Mouse (Mus musculus): Measurements from ENCODE around the gene Iqca. TPM values are rescaled to one million over a fixed set of nuclear protein-coding genes. Genes with fewer than 3 reads are reported as not detected.

Iqca gene
- polyA plus RNA-seq, 1 experiment from 2014 or later, result not detected

DNA sequence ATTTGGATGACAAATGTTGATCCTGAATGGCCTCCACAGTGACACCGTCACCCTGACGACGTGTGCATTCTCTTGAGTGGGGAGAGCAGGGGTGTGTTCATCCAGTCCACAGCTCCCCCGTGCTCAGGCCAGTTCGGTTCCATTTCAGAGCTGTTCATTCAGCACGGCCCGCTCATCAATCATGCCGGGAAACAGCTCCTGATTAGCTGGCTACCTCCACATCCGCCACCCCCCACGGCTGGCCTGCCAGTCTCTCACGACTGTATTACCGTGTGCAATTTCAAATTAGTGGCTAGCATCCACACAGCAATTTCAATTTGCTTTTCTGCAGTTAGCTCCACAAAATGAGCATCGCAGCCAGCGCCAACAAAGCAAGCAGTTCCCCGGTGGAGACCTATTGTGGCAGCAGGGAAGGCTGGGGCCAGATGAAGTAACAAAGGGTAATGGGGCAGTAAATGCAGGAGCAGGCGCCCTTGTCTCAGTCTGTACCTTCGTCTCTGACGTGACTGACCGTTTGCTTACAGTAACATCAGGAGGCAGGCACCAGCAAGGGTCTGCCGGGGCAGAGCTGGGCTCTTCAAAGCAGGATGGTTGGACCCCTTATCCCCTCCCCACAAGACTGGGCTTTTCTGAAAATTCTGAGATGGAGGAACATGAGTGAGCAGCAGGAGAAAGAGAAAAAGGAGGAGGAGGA, 103.0 kb downstream of the Iqca start:
- Histone ChIP-seq H3K4me3 (ENCODE audit: low read length) (no peak overlapping the region), H3K4me1 (ENCODE audit: control insufficient read depth, insufficient read depth, low read length) (no peaks in the 10 kb centered on the region; the same call in 1 of the 2 replicates), H3K36me3 (ENCODE audit: control insufficient read depth, insufficient read depth, low read length) (no peaks in the 10 kb centered on the region), H3K27ac (ENCODE audit: low read length) (no peak overlapping the region), H3K9me3 (ENCODE audit: control insufficient read depth, low read length) (no peaks in the 10 kb centered on the region), H3K9ac (ENCODE audit: low read depth, low read length) (no peak overlapping the region), H3K4me2 (ENCODE audit: low read depth, low read length) (no peak overlapping the region), H3K27me3 (replicated peaks; ENCODE audit: control insufficient read depth, insufficient read depth, low read length) (no peaks in the 10 kb centered on the region; the same call in 1 of the 2 replicates)
- 37% methylated on average over 20 of the region's 20 CpGs for WGBS
- ATAC-seq, result no peak

DNA sequence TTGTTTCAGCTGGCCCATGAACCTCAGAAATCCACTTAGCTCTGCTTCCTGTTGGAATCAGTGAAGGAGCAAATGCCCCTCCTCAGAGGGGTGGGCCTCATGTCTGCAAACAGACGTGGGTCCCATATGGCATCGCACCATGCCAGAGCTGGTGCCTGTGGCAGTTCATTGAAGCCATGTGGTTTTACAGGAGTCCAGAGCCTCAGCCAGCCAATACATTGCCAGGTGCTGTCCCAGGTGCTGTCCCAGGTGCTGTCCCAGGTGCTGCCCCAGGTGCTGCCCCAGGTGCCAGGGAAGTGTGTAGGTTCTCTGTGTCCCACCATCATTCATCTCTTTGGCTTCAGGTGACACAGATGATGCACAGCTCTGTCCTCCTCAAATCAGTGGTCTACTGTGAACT, 124.9 kb downstream of the Iqca start:
- Histone ChIP-seq H3K36me3 (ENCODE audit: control insufficient read depth, insufficient read depth, low read length) (no peaks in the 10 kb centered on the region), H3K4me2 (ENCODE audit: low read depth, low read length) (no peak overlapping the region), H3K9ac (ENCODE audit: low read depth, low read length) (no peak overlapping the region), H3K27ac (ENCODE audit: low read length) (no peak overlapping the region), H3K4me3 (ENCODE audit: low read length) (no peak overlapping the region), H3K9me3 (ENCODE audit: control insufficient read depth, low read length) (no peaks in the 10 kb centered on the region), H3K27me3 (replicated peaks; ENCODE audit: control insufficient read depth, insufficient read depth, low read length) (no peaks in the 10 kb centered on the region), H3K4me1 (ENCODE audit: control insufficient read depth, insufficient read depth, low read length) (no peaks in the 10 kb centered on the region)
- 55% methylated on average over 2 of the region's 2 CpGs for WGBS
- ATAC-seq, result no peak

DNA sequence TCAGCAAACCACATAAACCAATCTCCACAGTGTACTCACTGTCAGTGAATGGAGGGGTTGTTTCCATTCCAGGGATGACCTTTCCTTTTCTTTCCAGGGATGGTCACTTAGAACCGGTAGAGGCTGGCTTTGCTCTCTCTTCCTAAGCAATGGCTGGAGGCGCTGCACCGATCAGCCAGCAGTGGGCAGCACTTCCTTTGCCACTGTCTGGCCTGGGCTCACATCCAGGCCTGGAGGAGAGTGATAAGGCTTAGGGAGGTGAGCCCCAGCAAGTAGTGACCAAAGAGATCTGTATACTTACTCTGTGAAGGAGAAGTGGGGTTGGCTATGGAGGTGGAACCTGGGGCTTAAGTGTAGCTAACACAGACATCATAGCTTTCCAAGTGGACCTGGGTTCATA, 126.3 kb downstream of the Iqca start:
- Histone ChIP-seq H3K27ac (ENCODE audit: low read length) (no peak overlapping the region), H3K9ac (ENCODE audit: low read depth, low read length) (no peak overlapping the region), H3K4me1 (ENCODE audit: control insufficient read depth, insufficient read depth, low read length) (no peaks in the 10 kb centered on the region), H3K36me3 (ENCODE audit: control insufficient read depth, insufficient read depth, low read length) (no peaks in the 10 kb centered on the region), H3K27me3 (replicated peaks; ENCODE audit: control insufficient read depth, insufficient read depth, low read length) (no peaks in the 10 kb centered on the region), H3K4me3 (ENCODE audit: low read length) (no peak overlapping the region), H3K9me3 (ENCODE audit: control insufficient read depth, low read length) (no peaks in the 10 kb centered on the region), H3K4me2 (ENCODE audit: low read depth, low read length) (no peak overlapping the region)
- WGBS, result 27% methylated on average over 3 of the region's 3 CpGs
- no peak for ATAC-seq

DNA sequence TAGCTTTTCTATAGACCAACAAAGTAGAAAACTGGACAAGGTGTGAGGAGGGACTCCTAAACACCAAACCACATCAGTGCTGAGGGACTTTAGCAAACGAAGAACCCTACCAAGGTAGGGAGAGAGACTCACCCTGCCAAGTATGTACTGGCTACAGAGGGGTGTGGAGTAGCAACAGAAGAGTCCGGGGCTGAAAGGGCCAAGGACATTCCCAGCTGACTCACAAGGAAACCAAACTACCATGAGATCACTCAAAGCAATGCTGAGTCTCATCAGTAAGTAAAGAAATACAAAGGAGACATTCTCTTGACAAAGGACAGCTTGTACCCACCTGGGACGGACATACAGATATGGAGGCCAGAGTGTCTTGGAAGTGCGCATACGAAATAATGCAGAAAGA, 132.9 kb downstream of the Iqca start:
- no peaks in the 10 kb centered on the region for H3K36me3 ChIP-seq (ENCODE audit: control insufficient read depth, insufficient read depth, low read length)
- no peaks in the 10 kb centered on the region for H3K4me1 ChIP-seq (ENCODE audit: control insufficient read depth, insufficient read depth, low read length)
- H3K4me3 ChIP-seq (ENCODE audit: low read length), result no peak overlapping the region
- ATAC-seq, result no peak
- no peak overlapping the region for H3K27ac ChIP-seq (ENCODE audit: low read length)
- no peak overlapping the region for H3K9ac ChIP-seq (ENCODE audit: low read depth, low read length)
- WGBS, result 86% methylated on average over 5 of the region's 5 CpGs
- no peaks in the 10 kb centered on the region for H3K9me3 ChIP-seq (ENCODE audit: control insufficient read depth, low read length)
- no peak overlapping the region for H3K4me2 ChIP-seq (ENCODE audit: low read depth, low read length)
- H3K27me3 ChIP-seq (replicated peaks; ENCODE audit: control insufficient read depth, insufficient read depth, low read length), result no peaks in the 10 kb centered on the region

DNA sequence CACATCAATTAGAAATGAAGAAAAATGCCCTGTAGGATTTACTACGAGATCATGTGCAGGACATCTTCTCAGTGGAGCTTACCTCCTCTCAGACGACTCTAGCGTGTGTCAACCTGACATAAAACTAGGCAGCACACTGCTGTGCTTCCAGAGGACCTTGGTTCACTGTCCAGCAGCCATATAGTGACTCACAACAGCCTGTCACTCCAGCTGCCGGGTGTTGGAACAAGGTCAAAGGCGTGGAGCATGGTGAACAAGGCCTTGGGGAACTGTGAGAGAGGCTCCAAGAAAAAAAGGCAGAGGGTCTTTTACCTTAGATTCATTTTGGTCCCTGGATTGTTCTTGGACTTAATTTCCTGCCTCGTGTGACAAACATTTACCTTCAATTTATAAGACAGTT, 135.1 kb downstream of the Iqca start:
- Histone ChIP-seq H3K36me3 (ENCODE audit: control insufficient read depth, insufficient read depth, low read length) (no peaks in the 10 kb centered on the region), H3K9me3 (ENCODE audit: control insufficient read depth, low read length) (no peaks in the 10 kb centered on the region), H3K27me3 (replicated peaks; ENCODE audit: control insufficient read depth, insufficient read depth, low read length) (no peaks in the 10 kb centered on the region), H3K9ac (ENCODE audit: low read depth, low read length) (no peak overlapping the region), H3K27ac (ENCODE audit: low read length) (no peak overlapping the region), H3K4me1 (ENCODE audit: control insufficient read depth, insufficient read depth, low read length) (no peaks in the 10 kb centered on the region), H3K4me2 (ENCODE audit: low read depth, low read length) (no peak overlapping the region), H3K4me3 (ENCODE audit: low read length) (no peak overlapping the region)
- ATAC-seq, result no peak
- 75% methylated on average over 6 of the region's 6 CpGs for WGBS

DNA sequence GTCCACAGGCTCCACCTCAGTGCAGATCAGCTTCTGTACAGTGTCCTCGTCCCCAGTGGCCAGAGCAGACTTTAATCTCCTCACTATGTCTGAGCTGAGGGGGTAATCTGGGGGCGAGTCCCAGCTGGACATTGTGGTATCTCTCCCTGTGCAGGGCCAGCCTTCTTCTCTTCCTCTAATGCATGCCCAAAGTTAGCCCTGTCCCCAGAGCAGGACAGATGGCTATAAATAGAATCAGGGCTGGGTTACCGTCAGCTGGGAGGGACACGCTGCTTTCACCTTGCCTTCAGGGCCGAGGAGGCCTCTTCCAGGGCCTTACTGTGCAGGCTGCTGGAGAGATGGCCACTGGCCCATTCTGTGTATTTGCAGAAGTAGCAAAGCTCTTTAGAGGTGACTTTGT, 138.8 kb downstream of the Iqca start, which contains the start of gene Asb18:
Gene Asb18 (minus strand): TSS at position 221 of the 400 bp plus-strand sequence.
- no peaks in the 10 kb centered on the region for H3K36me3 ChIP-seq (ENCODE audit: control insufficient read depth, insufficient read depth, low read length)
- H3K27me3 ChIP-seq (replicated peaks; ENCODE audit: control insufficient read depth, insufficient read depth, low read length), result no peaks in the 10 kb centered on the region
- no peak within 1 kb of the TSS for H3K4me2 ChIP-seq (ENCODE audit: low read depth, low read length)
- no peak within 1 kb of the TSS for H3K4me3 ChIP-seq (ENCODE audit: low read length)
- H3K27ac ChIP-seq (ENCODE audit: low read length), result no peak within 1 kb of the TSS
- H3K9ac ChIP-seq (ENCODE audit: low read depth, low read length), result no peak within 1 kb of the TSS
- no peaks in the 10 kb centered on the region for H3K4me1 ChIP-seq (ENCODE audit: control insufficient read depth, insufficient read depth, low read length)
- WGBS, result 77% methylated on average over 5 of the region's 5 CpGs
- no peaks in the 10 kb centered on the region for H3K9me3 ChIP-seq (ENCODE audit: control insufficient read depth, low read length)
- ATAC-seq, result no peak

DNA sequence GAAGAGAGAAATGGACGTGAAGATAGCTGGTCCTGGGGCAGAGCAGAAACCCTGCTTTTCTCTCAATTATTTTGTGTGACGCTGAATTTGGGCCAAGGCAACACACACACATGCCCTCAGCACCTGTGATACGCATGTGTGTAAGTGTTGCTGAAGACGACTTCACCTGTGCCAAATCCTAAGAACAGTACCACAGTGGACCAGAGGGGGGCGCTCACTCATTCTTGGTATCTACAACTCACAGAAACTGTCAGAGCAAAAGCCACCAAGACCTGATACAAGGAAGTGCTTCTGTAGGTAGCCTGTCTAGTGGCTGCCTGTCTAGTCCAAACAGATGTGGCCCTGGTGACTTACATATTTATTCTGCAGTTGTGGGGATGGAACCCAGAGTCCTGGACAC, 139.9 kb downstream of the Iqca start:
- no peaks in the 10 kb centered on the region for H3K9me3 ChIP-seq (ENCODE audit: control insufficient read depth, low read length)
- 82% methylated on average over 5 of the region's 5 CpGs for WGBS
- H3K4me1 ChIP-seq (ENCODE audit: control insufficient read depth, insufficient read depth, low read length), result no peaks in the 10 kb centered on the region
- H3K4me3 ChIP-seq (ENCODE audit: low read length), result no peak overlapping the region
- ATAC-seq, result no peak
- no peak overlapping the region for H3K27ac ChIP-seq (ENCODE audit: low read length)
- H3K4me2 ChIP-seq (ENCODE audit: low read depth, low read length), result no peak overlapping the region
- no peaks in the 10 kb centered on the region for H3K36me3 ChIP-seq (ENCODE audit: control insufficient read depth, insufficient read depth, low read length)
- no peak overlapping the region for H3K9ac ChIP-seq (ENCODE audit: low read depth, low read length)
- no peaks in the 10 kb centered on the region for H3K27me3 ChIP-seq (replicated peaks; ENCODE audit: control insufficient read depth, insufficient read depth, low read length)

DNA sequence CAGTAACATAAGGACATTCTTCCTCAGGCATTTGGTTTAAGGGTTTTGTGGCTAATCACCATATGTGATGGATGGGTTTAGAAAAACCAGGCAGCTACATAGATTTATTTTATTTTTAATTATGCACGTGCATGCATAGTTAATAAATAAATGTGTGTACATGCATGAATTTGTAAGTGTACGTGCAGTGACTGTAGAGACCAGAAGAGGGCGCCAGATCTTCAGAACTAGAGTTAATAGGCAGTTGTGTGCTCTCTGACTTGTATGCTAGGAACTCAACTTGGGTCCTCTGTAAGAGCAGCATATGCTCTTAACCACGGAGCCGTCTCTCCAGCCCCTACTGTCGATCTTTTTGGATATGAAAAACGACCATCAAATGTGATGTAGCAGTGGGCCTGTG, 140.4 kb downstream of the Iqca start:
- Histone ChIP-seq H3K4me1 (ENCODE audit: control insufficient read depth, insufficient read depth, low read length) (no peaks in the 10 kb centered on the region), H3K9ac (ENCODE audit: low read depth, low read length) (no peak overlapping the region), H3K27me3 (replicated peaks; ENCODE audit: control insufficient read depth, insufficient read depth, low read length) (no peaks in the 10 kb centered on the region), H3K36me3 (ENCODE audit: control insufficient read depth, insufficient read depth, low read length) (no peaks in the 10 kb centered on the region), H3K4me2 (ENCODE audit: low read depth, low read length) (no peak overlapping the region), H3K9me3 (ENCODE audit: control insufficient read depth, low read length) (no peaks in the 10 kb centered on the region), H3K4me3 (ENCODE audit: low read length) (no peak overlapping the region), H3K27ac (ENCODE audit: low read length) (no peak overlapping the region)
- ATAC-seq, result no peak
- WGBS, result 66% methylated on average over 7 of the region's 7 CpGs

DNA sequence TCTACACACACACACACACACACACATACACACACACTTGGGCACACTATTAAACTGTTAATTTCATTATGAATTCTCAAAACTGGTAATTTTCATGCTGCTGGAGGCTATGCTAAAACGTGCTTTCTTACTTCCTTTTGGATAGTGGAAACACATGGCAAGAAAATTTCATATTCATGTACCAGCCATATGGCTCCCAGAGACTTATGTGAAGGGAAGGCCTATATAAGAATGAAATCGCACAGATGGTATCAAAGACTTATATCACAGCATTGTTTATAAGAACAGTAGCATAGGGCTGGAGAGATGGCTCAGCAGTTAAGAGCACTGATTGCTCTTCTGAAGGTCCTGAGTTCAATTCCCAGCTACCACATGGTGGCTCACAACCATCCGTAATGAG, 141.0 kb downstream of the Iqca start:
- 80% methylated on average over 3 of the region's 3 CpGs for WGBS
- Histone ChIP-seq H3K4me2 (ENCODE audit: low read depth, low read length) (no peak overlapping the region), H3K9ac (ENCODE audit: low read depth, low read length) (no peak overlapping the region), H3K4me3 (ENCODE audit: low read length) (no peak overlapping the region), H3K9me3 (ENCODE audit: control insufficient read depth, low read length) (no peaks in the 10 kb centered on the region), H3K4me1 (ENCODE audit: control insufficient read depth, insufficient read depth, low read length) (no peaks in the 10 kb centered on the region), H3K36me3 (ENCODE audit: control insufficient read depth, insufficient read depth, low read length) (no peaks in the 10 kb centered on the region), H3K27ac (ENCODE audit: low read length) (no peak overlapping the region), H3K27me3 (replicated peaks; ENCODE audit: control insufficient read depth, insufficient read depth, low read length) (no peaks in the 10 kb centered on the region)
- ATAC-seq, result no peak

DNA sequence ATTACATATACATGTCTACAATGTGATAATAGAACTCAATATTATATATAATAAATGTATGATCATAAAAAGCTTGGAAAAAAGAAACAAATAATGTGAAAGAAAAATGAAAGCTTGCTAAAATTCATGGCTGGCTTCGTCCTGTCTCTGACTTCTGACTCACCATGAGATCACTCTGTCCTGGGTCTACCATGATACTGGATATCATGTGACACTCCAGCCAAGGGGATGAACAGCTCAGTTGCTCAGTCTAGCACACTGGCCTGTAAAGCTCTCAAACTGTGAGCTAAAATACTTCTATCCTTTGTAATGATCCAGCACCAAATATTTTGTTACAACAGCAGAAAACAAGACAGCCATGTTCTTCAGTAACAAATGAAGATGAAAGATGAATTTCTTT, 143.1 kb downstream of the Iqca start:
- Histone ChIP-seq H3K4me2 (ENCODE audit: low read depth, low read length) (no peak overlapping the region), H3K4me1 (ENCODE audit: control insufficient read depth, insufficient read depth, low read length) (no peaks in the 10 kb centered on the region), H3K9ac (ENCODE audit: low read depth, low read length) (no peak overlapping the region), H3K4me3 (ENCODE audit: low read length) (no peak overlapping the region), H3K27ac (ENCODE audit: low read length) (no peak overlapping the region), H3K27me3 (replicated peaks; ENCODE audit: control insufficient read depth, insufficient read depth, low read length) (0 out of 2 replicates have a peak, but pooled peaks cover 3% of the 10 kb centered on the region), H3K36me3 (ENCODE audit: control insufficient read depth, insufficient read depth, low read length) (no peaks in the 10 kb centered on the region), H3K9me3 (ENCODE audit: control insufficient read depth, low read length) (no peaks in the 10 kb centered on the region)
- 82% methylated on average over 1 of the region's 1 CpGs for WGBS
- ATAC-seq, result no peak

All from intestine, embryonic 16.5 days (tissue).